Mouse (Mus musculus) MEL (cell line): ENCODE results near the gene Tbc1d17. TPM values are rescaled to one million over a fixed set of nuclear protein-coding genes. Genes with fewer than 3 reads are reported as not detected.

Source experiments
- DNase-seq: peaks from one replicate; pipeline ENCODE4 v3.0.0; 2011; ENCODE audit warnings: low read depth, low spot score
- H3K27ac ChIP-seq: 2 replicates; pipeline ENCODE4 v1.5.1; 2012; ENCODE audit warnings: low read depth, mild to moderate bottlenecking, control low read depth, low read length, moderate library complexity; ENCODE audit not compliant: control insufficient read depth
- H3K27me3 ChIP-seq, 2 experiments: fragments of 150-350 bp in 1 of 2; sonication (generic) in 1 of 2; 2 replicates each; pipeline ENCODE4 v1.6.1; 2012; ENCODE audit warnings: low read length in 2 of 2, mild to moderate bottlenecking in 2 of 2, improper control_type of control experiment in 1 of 2, moderate library complexity in 1 of 2; ENCODE audit not compliant: insufficient read depth in 2 of 2, control insufficient read depth in 1 of 2
- H3K36me3 ChIP-seq, 2 experiments: 2 replicates each; pipeline ENCODE4 v1.6.1; 2012 to 2014; ENCODE audit warnings: low read length in 2 of 2, improper control_type of control experiment in 1 of 2, inconsistent platforms in 1 of 2, mild to moderate bottlenecking in 1 of 2; ENCODE audit not compliant: insufficient read depth in 2 of 2, control insufficient read depth in 1 of 2
- H3K4me1 ChIP-seq, 2 experiments: fragments of 150-350 bp in 1 of 2; sonication (generic) in 1 of 2; 2 replicates each; pipeline ENCODE4 v1.6.1; 2012; ENCODE audit warnings: low read length in 2 of 2, improper control_type of control experiment in 1 of 2, mild to moderate bottlenecking in 1 of 2; ENCODE audit not compliant: insufficient read depth in 2 of 2, control insufficient read depth in 1 of 2
- H3K4me3 ChIP-seq, 2 experiments: fragments of 150-350 bp in 1 of 2; sonication (generic) in 1 of 2; 2 replicates each; pipeline ENCODE4 v1.5.1; 2012; ENCODE audit warnings: low read depth in 2 of 2, low read length in 2 of 2, mild to moderate bottlenecking in 2 of 2, moderate library complexity in 2 of 2, control low read depth in 1 of 2, improper control_type of control experiment in 1 of 2; ENCODE audit not compliant: control insufficient read depth in 1 of 2, insufficient read depth in 1 of 2
- H3K79me2 ChIP-seq: 2 replicates; pipeline ENCODE4 v1.6.1; 2012; ENCODE audit warnings: mild to moderate bottlenecking, low read length, moderate library complexity; ENCODE audit not compliant: control insufficient read depth, poor library complexity, insufficient read depth
- H3K9ac ChIP-seq: 2 replicates; pipeline ENCODE4 v1.6.1; 2012; ENCODE audit warnings: low read depth, mild to moderate bottlenecking, control low read depth, low read length, moderate library complexity; ENCODE audit not compliant: control insufficient read depth, poor library complexity, severe bottlenecking
- H3K9me3 ChIP-seq: fragments of 150-350 bp; sonication (generic); replicated peaks from 2 replicates; pipeline ENCODE4 v1.6.1; 2012; ENCODE audit warnings: mild to moderate bottlenecking, low read length, improper control_type of control experiment, moderate library complexity; ENCODE audit not compliant: insufficient read depth
- BHLHE40 ChIP-seq: IDR thresholded peaks from 2 replicates; pipeline ENCODE4 v1.6.1; 2012; ENCODE audit warnings: low read depth, mild to moderate bottlenecking, inconsistent platforms, low read length, improper control_type of control experiment, borderline replicate concordance
- CTCF ChIP-seq, 3 experiments: IDR thresholded peaks in 2 of 3; conservative IDR thresholded peaks in 1 of 3; 2 replicates each; pipeline ENCODE4 v1.5.1; 2011 to 2012; ENCODE audit warnings: low read length in 3 of 3, low read depth in 2 of 3, mild to moderate bottlenecking in 2 of 3, improper control_type of control experiment in 1 of 3, inconsistent platforms in 1 of 3, mixed read lengths in 1 of 3, moderate library complexity in 1 of 3; ENCODE audit not compliant: control insufficient read depth in 1 of 3, insufficient read depth in 1 of 3, poor library complexity in 1 of 3, severe bottlenecking in 1 of 3
- ETS1 ChIP-seq: IDR thresholded peaks from 2 replicates; pipeline ENCODE4 v1.6.1; 2012; ENCODE audit warnings: low read depth, mild to moderate bottlenecking, inconsistent platforms, low read length, improper control_type of control experiment, moderate library complexity
- NRF1 ChIP-seq: IDR thresholded peaks from 2 replicates; pipeline ENCODE4 v1.6.1; 2014; ENCODE audit warnings: low read depth, mild to moderate bottlenecking, inconsistent platforms, low read length, improper control_type of control experiment, moderate library complexity; ENCODE audit not compliant: poor library complexity, insufficient read depth, severe bottlenecking
- POLR2A ChIP-seq, 2 experiments: IDR thresholded peaks; 2 replicates each; pipeline ENCODE4 v1.6.1; 2011 to 2012; ENCODE audit warnings: low read length in 2 of 2, mild to moderate bottlenecking in 2 of 2, control low read depth in 1 of 2, improper control_type of control experiment in 1 of 2, low read depth in 1 of 2, moderate library complexity in 1 of 2; ENCODE audit not compliant: control insufficient read depth in 1 of 2, insufficient read depth in 1 of 2, poor library complexity in 1 of 2
- POLR2AphosphoS2 ChIP-seq: IDR thresholded peaks from 2 replicates; pipeline ENCODE4 v1.6.1; 2011; ENCODE audit warnings: low read length, improper control_type of control experiment
- RCOR1 ChIP-seq: IDR thresholded peaks from 2 replicates; pipeline ENCODE4 v1.6.1; 2012; ENCODE audit warnings: low read depth, mild to moderate bottlenecking, inconsistent platforms, low read length, improper control_type of control experiment
- TCF12 ChIP-seq: IDR thresholded peaks from 2 replicates; pipeline ENCODE4 v1.6.1; 2014; ENCODE audit warnings: low read depth, mild to moderate bottlenecking, inconsistent platforms, low read length, improper control_type of control experiment, moderate library complexity
- USF1 ChIP-seq: IDR thresholded peaks from 2 replicates; pipeline ENCODE4 v1.6.1; 2014; ENCODE audit warnings: low read depth, mild to moderate bottlenecking, inconsistent platforms, low read length, improper control_type of control experiment, moderate library complexity
- USF2 ChIP-seq, 2 experiments: IDR thresholded peaks; 2 replicates each; pipeline ENCODE4 v1.6.1; 2011 to 2012; ENCODE audit warnings: improper control_type of control experiment in 2 of 2, low read length in 2 of 2, borderline replicate concordance in 1 of 2, inconsistent platforms in 1 of 2, low read depth in 1 of 2, mild to moderate bottlenecking in 1 of 2; ENCODE audit not compliant: insufficient read depth in 1 of 2
- polyA plus RNA-seq, 2 experiments: library from polyadenylated mRNA; stranded (reverse) in 1 of 2; unstranded in 1 of 2; fragments of >175 nt in 1 of 2; fragments of >200 nt in 1 of 2; gene quantifications; 2 replicates each; pipeline versions ENCODE4 v1.2.1 to v1.2.4; 2012; ENCODE audit warnings: low replicate concordance in 2 of 2, low read depth in 1 of 2; ENCODE audit not compliant: insufficient read length in 2 of 2, insufficient read depth in 1 of 2, missing spikeins in 1 of 2
- total RNA-seq: library from RNA; depleted of rRNA; stranded (reverse); fragments of 300-350 nt; gene quantifications from 2 replicates; pipeline ENCODE4 v1.2.3, GENCODE M21; 2012

Tbc1d17 gene
- total and polyA plus RNA-seq, 3 experiments = 16.7 to 29.5 TPM; not detected in 1

- H3K27me3 ChIP-seq = no peaks in the 10 kb centered on the region
- no peaks in the 10 kb centered on the region for H3K9me3 ChIP-seq
- no peak overlapping the region for H3K9ac ChIP-seq
- H3K36me3 ChIP-seq = no peaks in the 10 kb centered on the region; a peak in 1 of 4 replicates
- TF ChIP-seq ETS1 (no peak), POLR2A (IDR thresholded peaks at IDR 0.05; ENCODE audit: control insufficient read depth in 1 of 2, insufficient read depth in 1 of 2, low read depth in 1 of 2, low read length in 2 of 2, poor library complexity in 1 of 2) (no peak), NRF1 (no peak), BHLHE40 (no peak), USF2 (IDR thresholded peaks at IDR 0.05; ENCODE audit: borderline replicate concordance in 1 of 2, insufficient read depth in 1 of 2, low read depth in 1 of 2, low read length in 2 of 2) (no peak), CTCF (IDR thresholded peaks at IDR 0.05 in 2 of 3, conservative IDR thresholded peaks at IDR 0.05 in 1 of 3; ENCODE audit: control insufficient read depth in 1 of 3, insufficient read depth in 1 of 3, low read depth in 2 of 3, low read length in 3 of 3, poor library complexity in 1 of 3, severe bottlenecking in 1 of 3) (0 out of 6 replicates have a peak, but pooled peaks of 1 of the 3 experiments have one; percentile 7)
- TF ChIP-seq, all 39 proteins: peak for 1
- Histone ChIP-seq H3K4me3 (no peak overlapping the region), H3K27ac (peak overlapping the region; percentile 37), H3K4me1 (peaks cover 3 to 4% of the 10 kb centered on the region in 2 experiments; a peak in 3 of 4 replicates), H3K79me2 (peaks cover 9% of the 10 kb centered on the region)
- DNase-seq = peak; percentile 36
These were observed 17.6 kb upstream of the Tbc1d17 start for GRCm38 (mm10) chr7:44866276-44867009.

GRCm38 (mm10) chr7:44864595-44865542 is 16.0 kb upstream of the Tbc1d17 start:
- peak; percentile 39 for DNase-seq
- Histone ChIP-seq H3K27me3 (no peaks in the 10 kb centered on the region), H3K9me3 (no peaks in the 10 kb centered on the region), H3K4me1 (peaks cover 0 to 3% of the 10 kb centered on the region in 2 experiments; a peak in 2 of 4 replicates), H3K9ac (no peak overlapping the region), H3K79me2 (peaks cover 9% of the 10 kb centered on the region), H3K27ac (no peak overlapping the region), H3K4me3 (no peak overlapping the region), H3K36me3 (no peaks in the 10 kb centered on the region; a peak in 2 of 4 replicates)
- TF ChIP-seq USF1 (no peak), POLR2AphosphoS2 (0 out of 2 replicates have a peak, but pooled peaks have one; percentile 15)

GRCm38 (mm10) chr7:44863982-44864494 is 15.2 kb upstream of the Tbc1d17 start:
- no peak for TF ChIP-seq TCF12
- no peak for TF ChIP-seq RCOR1
- no peak for TF ChIP-seq ETS1
- Histone ChIP-seq H3K79me2 (peaks cover 7% of the 10 kb centered on the region), H3K36me3 (no peaks in the 10 kb centered on the region; a peak in 2 of 4 replicates), H3K27me3 (no peaks in the 10 kb centered on the region), H3K27ac (no peak overlapping the region), H3K9me3 (no peaks in the 10 kb centered on the region), H3K9ac (no peak overlapping the region), H3K4me1 (peaks cover 0 to 3% of the 10 kb centered on the region in 2 experiments; a peak in 2 of 4 replicates), H3K4me3 (no peak overlapping the region)
- no peak for DNase-seq
